Mouse (Mus musculus) kidney, adult 2 months (tissue): ENCODE data around the gene Marco. TPM values are rescaled to one million over a fixed set of nuclear protein-coding genes. Genes with fewer than 3 reads are reported as not detected.

Source experiments
- DNase-seq: peaks from one replicate; pipeline ENCODE4 v3.0.0; 2021
- H3K27ac ChIP-seq: fragments of 200-500 bp; 2 replicates; pipeline ENCODE4 v1.5.1; 2012; ENCODE audit warnings: low read depth, low read length, control low read depth, inconsistent platforms; ENCODE audit not compliant: insufficient read depth
- H3K27me3 ChIP-seq: fragments of 200-500 bp; replicated peaks from 2 replicates; pipeline ENCODE4 v1.6.1; 2012; ENCODE audit warnings: mild to moderate bottlenecking, moderate library complexity, low read length, inconsistent platforms; ENCODE audit not compliant: control insufficient read depth, insufficient read depth
- H3K36me3 ChIP-seq: fragments of 200-500 bp; 2 replicates; pipeline ENCODE4 v1.6.1; 2012; ENCODE audit warnings: mild to moderate bottlenecking, moderate library complexity, low read length, inconsistent platforms; ENCODE audit not compliant: control insufficient read depth, insufficient read depth
- H3K4me1 ChIP-seq: fragments of 200-500 bp; 2 replicates; pipeline ENCODE4 v1.6.1; 2011; ENCODE audit warnings: low read length; ENCODE audit not compliant: control insufficient read depth, insufficient read depth
- H3K4me3 ChIP-seq: fragments of 200-500 bp; 2 replicates; pipeline ENCODE4 v1.5.1; 2011; ENCODE audit warnings: mild to moderate bottlenecking, low read depth, low read length, control low read depth; ENCODE audit not compliant: insufficient read depth
- CTCF ChIP-seq: fragments of 200-500 bp; conservative IDR thresholded peaks from 2 replicates; pipeline ENCODE4 v1.5.1; 2011; ENCODE audit warnings: low read depth, mild to moderate bottlenecking, control low read depth, low read length, moderate library complexity, mixed read lengths; ENCODE audit not compliant: insufficient read depth, insufficient read length
- POLR2A ChIP-seq: fragments of 200-500 bp; IDR thresholded peaks from one replicate; pipeline ENCODE4 v1.6.1; 2011; ENCODE audit warnings: low read depth, low read length, control low read depth
- WGBS: fragments of 180-500 bp; shearing (Covaris S2); methylation state at CpG from one replicate; pipeline ENCODE4 v1.1.7; 2018; 5-methylcytosine and 5-hydroxymethylcytosine counted together
- polyA plus RNA-seq: library from polyadenylated mRNA; depleted of rRNA; stranded (reverse); fragments of >200 nt; gene quantifications from 2 replicates; pipeline ENCODE4 v1.2.3, GENCODE M21; 2012

Marco gene
- polyA plus RNA-seq, 1 experiment = 4.4 TPM

GRCm38 (mm10) chr1:120517618-120518017 lies 12.8 kb upstream of the Marco start:
- no peak overlapping the region for H3K4me3 ChIP-seq
- H3K27me3 ChIP-seq = no peaks in the 10 kb centered on the region
- no peaks in the 10 kb centered on the region for H3K4me1 ChIP-seq
- DNase-seq = no peak
- WGBS = 65% methylated on average over 7 of the region's 7 CpGs
- H3K27ac ChIP-seq = no peak overlapping the region
- TF ChIP-seq CTCF (no peak), POLR2A (no peak)
- H3K36me3 ChIP-seq = no peaks in the 10 kb centered on the region

- WGBS = 61% methylated on average over 3 of the region's 3 CpGs
- no peaks in the 10 kb centered on the region for H3K4me1 ChIP-seq
- no peak overlapping the region for H3K4me3 ChIP-seq
- DNase-seq = no peak
- no peaks in the 10 kb centered on the region for H3K27me3 ChIP-seq
- TF ChIP-seq CTCF = no peak
- no peak for TF ChIP-seq POLR2A
- no peak overlapping the region for H3K27ac ChIP-seq
- H3K36me3 ChIP-seq = no peaks in the 10 kb centered on the region
These were observed 5.5 kb upstream of the Marco start for GRCm38 (mm10) chr1:120510311-120510710.

GRCm38 (mm10) chr1:120508976-120509375 lies 4.2 kb upstream of the Marco start:
- TF ChIP-seq CTCF (no peak), POLR2A (no peak)
- no peak overlapping the region for H3K4me3 ChIP-seq
- no peaks in the 10 kb centered on the region for H3K36me3 ChIP-seq
- no peaks in the 10 kb centered on the region for H3K4me1 ChIP-seq
- no peak overlapping the region for H3K27ac ChIP-seq
- DNase-seq = no peak
- WGBS = 81% methylated on average over 4 of the region's 4 CpGs
- no peaks in the 10 kb centered on the region for H3K27me3 ChIP-seq

GRCm38 (mm10) chr1:120504046-120504710 lies 646 bp downstream of the Marco start:
- H3K4me3 ChIP-seq = no peak overlapping the region
- H3K36me3 ChIP-seq = no peaks in the 10 kb centered on the region
- no peaks in the 10 kb centered on the region for H3K27me3 ChIP-seq
- H3K4me1 ChIP-seq = no peaks in the 10 kb centered on the region
- TF ChIP-seq CTCF (no peak), POLR2A (no peak)
- H3K27ac ChIP-seq = no peak overlapping the region
- DNase-seq = no peak
- 40% methylated on average over 6 of the region's 6 CpGs for WGBS

- no peak for DNase-seq
- Histone ChIP-seq H3K4me1 (no peaks in the 10 kb centered on the region), H3K27ac (no peak overlapping the region), H3K36me3 (no peaks in the 10 kb centered on the region), H3K27me3 (no peaks in the 10 kb centered on the region), H3K4me3 (no peak overlapping the region)
- TF ChIP-seq POLR2A = no peak
- no peak for TF ChIP-seq CTCF
- WGBS = 30% methylated on average over 4 of the region's 4 CpGs
These were observed 3.3 kb downstream of the Marco start for GRCm38 (mm10) chr1:120501496-120501895.

GRCm38 (mm10) chr1:120498036-120498435 lies 6.8 kb downstream of the Marco start:
- WGBS = 66% methylated on average over 4 of the region's 4 CpGs
- no peaks in the 10 kb centered on the region for H3K27me3 ChIP-seq
- no peaks in the 10 kb centered on the region for H3K36me3 ChIP-seq
- H3K4me1 ChIP-seq = no peaks in the 10 kb centered on the region
- TF ChIP-seq CTCF (no peak), POLR2A (no peak)
- no peak overlapping the region for H3K4me3 ChIP-seq
- H3K27ac ChIP-seq = no peak overlapping the region
- DNase-seq = no peak

- Histone ChIP-seq H3K27me3 (no peaks in the 10 kb centered on the region), H3K27ac (no peak overlapping the region), H3K4me3 (no peak overlapping the region), H3K36me3 (no peaks in the 10 kb centered on the region), H3K4me1 (no peaks in the 10 kb centered on the region)
- TF ChIP-seq POLR2A (no peak), CTCF (no peak)
- DNase-seq = no peak
- WGBS = 15% methylated on average over 5 of the region's 5 CpGs
These were observed 23.9 kb downstream of the Marco start for GRCm38 (mm10) chr1:120480937-120481336.

- TF ChIP-seq CTCF = no peak
- TF ChIP-seq POLR2A = no peak
- Histone ChIP-seq H3K27ac (no peak overlapping the region), H3K27me3 (no peaks in the 10 kb centered on the region), H3K4me1 (no peaks in the 10 kb centered on the region), H3K4me3 (no peak overlapping the region), H3K36me3 (no peaks in the 10 kb centered on the region)
- no peak for DNase-seq
- WGBS = 56% methylated on average over 4 of the region's 4 CpGs
These were observed 30.0 kb downstream of the Marco start for GRCm38 (mm10) chr1:120474825-120475224.
